Mouse (Mus musculus): ENCODE measurements around the gene Zp1.

DNA sequence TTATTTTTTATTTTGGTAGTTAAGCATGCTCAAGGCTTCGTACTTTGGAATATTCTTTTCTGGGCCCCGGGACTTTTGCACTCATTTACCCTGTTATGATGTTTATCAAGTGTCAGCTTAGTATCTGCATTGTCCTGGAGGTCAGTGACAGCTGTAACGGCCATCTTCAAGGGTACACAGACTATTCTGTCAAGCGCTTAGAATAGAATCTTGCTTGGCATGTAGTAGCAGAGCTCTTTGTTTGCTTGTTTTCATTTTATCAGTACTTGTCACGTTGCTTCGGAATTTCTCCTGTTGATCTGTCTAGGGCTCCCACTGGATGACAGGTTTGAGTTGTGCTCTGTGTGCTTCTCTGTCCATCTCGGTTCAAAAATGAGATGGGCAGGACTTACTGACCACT is 23.6 kb downstream of the Zp1 start:
- TF ChIP-seq TAL1 (IDR thresholded peaks at IDR 0.05; ENCODE audit: low read length) = no peak
- no peak for TF ChIP-seq GATA1 (IDR thresholded peaks at IDR 0.05; ENCODE audit: low read length)

All from erythroblast, embryonic 14.5 days (primary cell).